Mouse (Mus musculus): Measurements from ENCODE around the gene Tmem9. TPM values are rescaled to one million over a fixed set of nuclear protein-coding genes. Genes with fewer than 3 reads are reported as not detected.

Gene Tmem9
- polyA plus RNA-seq, 1 experiment from 2014 or later: 58.8 TPM

DNA sequence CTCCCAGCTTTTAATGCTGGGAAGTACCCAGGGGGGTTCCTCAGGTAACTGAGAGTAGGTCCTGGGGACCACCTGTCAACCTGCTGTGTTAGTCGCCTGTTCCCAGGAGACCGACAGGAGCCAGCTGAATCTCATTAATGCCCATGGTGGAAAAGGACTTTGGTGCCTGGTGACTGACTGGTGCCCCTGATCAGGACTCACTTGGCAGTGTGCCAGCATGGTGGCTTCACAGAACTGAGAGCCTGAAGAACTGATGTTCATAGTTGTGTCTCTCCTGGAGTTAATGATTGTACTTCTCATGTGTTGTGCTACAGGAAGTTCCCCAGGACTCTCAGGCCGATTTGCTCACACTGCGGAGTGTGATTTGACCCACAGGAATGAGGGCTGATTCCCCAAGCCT is 14.5 kb upstream of the Tmem9 start:
- Histone ChIP-seq H3K9me3 (ENCODE audit: control insufficient read depth, low read length) (no peaks in the 10 kb centered on the region), H3K27me3 (ENCODE audit: control insufficient read depth, insufficient read depth, low read length) (no peaks in the 10 kb centered on the region), H3K36me3 (ENCODE audit: control insufficient read depth, insufficient read depth, low read length) (no peaks in the 10 kb centered on the region), H3K4me2 (no peak overlapping the region), H3K4me3 (ENCODE audit: low read depth, low read length) (no peak overlapping the region), H3K4me1 (ENCODE audit: control insufficient read depth, insufficient read depth, low read length) (no peaks in the 10 kb centered on the region), H3K27ac (ENCODE audit: low read depth, low read length) (no peak overlapping the region), H3K9ac (ENCODE audit: low read length) (no peak overlapping the region)
- WGBS: 81% methylated on average over 4 of the region's 4 CpGs
- ATAC-seq (ENCODE audit: low FRiP score) (no peak), DNase-seq (ENCODE audit: low spot score, missing footprints) (no peak)

DNA sequence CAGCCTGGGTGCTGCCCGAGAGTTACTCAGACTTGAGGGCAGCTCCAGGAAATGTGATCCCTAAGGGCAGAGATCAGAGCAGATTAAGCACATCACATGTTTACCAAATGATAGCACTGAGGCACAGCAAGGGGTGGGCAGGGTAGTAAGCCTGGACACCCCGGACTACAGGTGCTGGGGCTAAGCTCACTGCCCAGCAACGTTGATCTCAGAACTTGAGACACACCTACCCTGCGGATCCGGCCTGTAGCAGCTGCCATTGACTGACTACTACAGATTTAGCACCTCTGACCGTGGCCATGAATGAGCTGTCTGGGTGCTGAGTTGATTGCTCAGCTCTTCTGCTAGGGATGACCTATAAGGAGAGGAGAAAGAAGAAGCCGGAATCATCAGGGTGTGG is 10.4 kb upstream of the Tmem9 start:
- 71% methylated on average over 7 of the region's 7 CpGs for WGBS
- Histone ChIP-seq H3K27me3 (ENCODE audit: control insufficient read depth, insufficient read depth, low read length) (no peaks in the 10 kb centered on the region), H3K36me3 (ENCODE audit: control insufficient read depth, insufficient read depth, low read length) (no peaks in the 10 kb centered on the region), H3K9ac (ENCODE audit: low read length) (no peak overlapping the region), H3K27ac (ENCODE audit: low read depth, low read length) (no peak overlapping the region), H3K4me2 (no peak overlapping the region), H3K4me3 (ENCODE audit: low read depth, low read length) (no peak overlapping the region), H3K9me3 (ENCODE audit: control insufficient read depth, low read length) (no peaks in the 10 kb centered on the region; the same call in 1 of the 2 replicates), H3K4me1 (ENCODE audit: control insufficient read depth, insufficient read depth, low read length) (no peaks in the 10 kb centered on the region)
- no peak for DNase-seq (ENCODE audit: low spot score, missing footprints)
- no peak for ATAC-seq (ENCODE audit: low FRiP score)

- H3K27me3 ChIP-seq (ENCODE audit: control insufficient read depth, insufficient read depth, low read length): no peaks in the 10 kb centered on the region
- ATAC-seq (ENCODE audit: low FRiP score) (no peak), DNase-seq (ENCODE audit: low spot score, missing footprints) (no peak)
- H3K9ac ChIP-seq (ENCODE audit: low read length): no peak overlapping the region
- no peak overlapping the region for H3K27ac ChIP-seq (ENCODE audit: low read depth, low read length)
- no peaks in the 10 kb centered on the region; the same call in 1 of the 2 replicates for H3K9me3 ChIP-seq (ENCODE audit: control insufficient read depth, low read length)
- 64% methylated on average over 8 of the region's 8 CpGs for WGBS
- no peak overlapping the region for H3K4me3 ChIP-seq (ENCODE audit: low read depth, low read length)
- no peak overlapping the region for H3K4me2 ChIP-seq
- no peaks in the 10 kb centered on the region for H3K36me3 ChIP-seq (ENCODE audit: control insufficient read depth, insufficient read depth, low read length)
- H3K4me1 ChIP-seq (ENCODE audit: control insufficient read depth, insufficient read depth, low read length): no peaks in the 10 kb centered on the region
These were observed 8.1 kb upstream of the Tmem9 start for GRCm38 (mm10) chr1:135999720-136000287.

DNA sequence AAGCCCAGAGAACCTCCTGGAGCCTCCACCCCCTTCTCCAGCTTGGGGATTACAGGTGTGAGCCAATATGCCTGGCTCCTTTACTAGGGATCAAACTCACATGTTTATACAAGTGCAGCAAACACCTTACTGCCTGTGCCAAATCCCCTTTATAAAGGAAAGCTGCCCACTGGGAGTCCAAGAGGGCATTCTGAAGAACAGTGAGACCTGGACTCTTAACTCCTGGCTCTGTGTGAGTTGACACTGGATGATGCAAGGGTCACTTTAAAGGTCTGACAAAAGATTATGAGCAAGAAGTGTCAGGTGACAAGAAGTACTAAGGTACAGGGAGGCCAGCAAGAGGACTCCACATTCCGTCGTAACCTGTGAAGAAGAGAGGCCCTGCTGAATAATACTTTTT is 6.5 kb upstream of the Tmem9 start:
- WGBS: 87% methylated on average over 2 of the region's 2 CpGs
- ATAC-seq (ENCODE audit: low FRiP score) (no peak), DNase-seq (ENCODE audit: low spot score, missing footprints) (no peak)
- Histone ChIP-seq H3K4me1 (ENCODE audit: control insufficient read depth, insufficient read depth, low read length) (no peaks in the 10 kb centered on the region), H3K27ac (ENCODE audit: low read depth, low read length) (no peak overlapping the region), H3K9me3 (ENCODE audit: control insufficient read depth, low read length) (no peaks in the 10 kb centered on the region; the same call in 1 of the 2 replicates), H3K36me3 (ENCODE audit: control insufficient read depth, insufficient read depth, low read length) (no peaks in the 10 kb centered on the region), H3K4me3 (ENCODE audit: low read depth, low read length) (no peak overlapping the region), H3K4me2 (no peak overlapping the region), H3K27me3 (ENCODE audit: control insufficient read depth, insufficient read depth, low read length) (peaks cover 3% of the 10 kb centered on the region; the same call in 1 of the 2 replicates), H3K9ac (ENCODE audit: low read length) (no peak overlapping the region)

DNA sequence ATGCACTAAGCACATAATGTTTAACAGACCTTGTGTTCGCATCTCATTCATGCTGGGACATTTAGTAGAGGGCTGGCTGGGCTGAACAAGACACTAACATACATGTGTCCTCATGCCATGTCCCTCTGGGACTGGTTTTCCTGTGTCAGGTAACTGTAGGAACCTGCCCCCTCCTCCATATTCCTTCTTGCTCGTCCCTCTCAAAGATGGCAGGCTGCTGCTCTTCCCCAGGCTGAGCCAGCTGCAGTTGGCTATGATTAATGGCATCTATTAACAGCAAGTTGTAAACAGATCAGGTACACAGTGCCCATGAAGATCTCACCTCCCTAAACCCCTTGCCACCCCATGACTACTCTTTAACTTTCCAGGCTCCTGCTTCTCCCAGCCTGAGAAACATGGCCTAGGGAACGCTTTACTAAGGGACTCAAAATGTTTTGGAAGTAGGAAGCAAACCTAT is 1.6 kb upstream of the Tmem9 start, which contains the start of gene Igfn1:
TSS of gene Igfn1 (minus strand) at position 51 of the 457 bp plus-strand sequence.
- Histone ChIP-seq H3K4me3 (ENCODE audit: low read depth, low read length) (peak within 1 kb of the TSS; percentile 47), H3K27ac (ENCODE audit: low read depth, low read length) (no peak within 1 kb of the TSS), H3K36me3 (ENCODE audit: control insufficient read depth, insufficient read depth, low read length) (no peaks in the 10 kb centered on the region), H3K9me3 (ENCODE audit: control insufficient read depth, low read length) (no peaks in the 10 kb centered on the region; the same call in 1 of the 2 replicates), H3K27me3 (ENCODE audit: control insufficient read depth, insufficient read depth, low read length) (peaks cover 6% of the 10 kb centered on the region), H3K4me1 (ENCODE audit: control insufficient read depth, insufficient read depth, low read length) (peaks cover 5% of the 10 kb centered on the region; the same call in 1 of the 2 replicates), H3K4me2 (peak within 1 kb of the TSS; percentile 82), H3K9ac (ENCODE audit: low read length) (no peak within 1 kb of the TSS)
- 85% methylated on average over 3 of the region's 3 CpGs for whole genome bisulfite sequencing
- ATAC-seq (ENCODE audit: low FRiP score) (no peak), DNase-seq (ENCODE audit: low spot score, missing footprints) (no peak)

- no peaks in the 10 kb centered on the region for H3K9me3 ChIP-seq (ENCODE audit: control insufficient read depth, low read length)
- no peaks in the 10 kb centered on the region for H3K36me3 ChIP-seq (ENCODE audit: control insufficient read depth, insufficient read depth, low read length)
- DNase-seq (ENCODE audit: low spot score, missing footprints) (no peak), ATAC-seq (ENCODE audit: low FRiP score) (no peak; the same call in 1 of the 2 replicates)
- H3K4me2 ChIP-seq: peak overlapping the region; percentile 82
- peaks cover 6% of the 10 kb centered on the region for H3K27me3 ChIP-seq (ENCODE audit: control insufficient read depth, insufficient read depth, low read length)
- no peak overlapping the region for H3K9ac ChIP-seq (ENCODE audit: low read length)
- 26% methylated on average over 8 of the region's 8 CpGs for WGBS
- H3K4me3 ChIP-seq (ENCODE audit: low read depth, low read length): peak overlapping the region; percentile 47
- no peak overlapping the region for H3K27ac ChIP-seq (ENCODE audit: low read depth, low read length)
- peaks cover 5% of the 10 kb centered on the region; the same call in 1 of the 2 replicates for H3K4me1 ChIP-seq (ENCODE audit: control insufficient read depth, insufficient read depth, low read length)
These were observed 196 bp downstream of the Tmem9 start for GRCm38 (mm10) chr1:136008159-136008533.

GRCm38 (mm10) chr1:136010247-136010646 is 2.3 kb downstream of the Tmem9 start:
- H3K9ac ChIP-seq (ENCODE audit: low read length): no peak overlapping the region
- ATAC-seq (ENCODE audit: low FRiP score) (no peak), DNase-seq (ENCODE audit: low spot score, missing footprints) (no peak)
- H3K4me1 ChIP-seq (ENCODE audit: control insufficient read depth, insufficient read depth, low read length): peaks cover 5% of the 10 kb centered on the region; the same call in 1 of the 2 replicates
- H3K4me2 ChIP-seq: no peak overlapping the region
- no peak overlapping the region for H3K4me3 ChIP-seq (ENCODE audit: low read depth, low read length)
- no peaks in the 10 kb centered on the region for H3K36me3 ChIP-seq (ENCODE audit: control insufficient read depth, insufficient read depth, low read length)
- WGBS: 86% methylated on average over 4 of the region's 4 CpGs
- peaks cover 6% of the 10 kb centered on the region for H3K27me3 ChIP-seq (ENCODE audit: control insufficient read depth, insufficient read depth, low read length)
- H3K27ac ChIP-seq (ENCODE audit: low read depth, low read length): no peak overlapping the region
- no peaks in the 10 kb centered on the region for H3K9me3 ChIP-seq (ENCODE audit: control insufficient read depth, low read length)

DNA sequence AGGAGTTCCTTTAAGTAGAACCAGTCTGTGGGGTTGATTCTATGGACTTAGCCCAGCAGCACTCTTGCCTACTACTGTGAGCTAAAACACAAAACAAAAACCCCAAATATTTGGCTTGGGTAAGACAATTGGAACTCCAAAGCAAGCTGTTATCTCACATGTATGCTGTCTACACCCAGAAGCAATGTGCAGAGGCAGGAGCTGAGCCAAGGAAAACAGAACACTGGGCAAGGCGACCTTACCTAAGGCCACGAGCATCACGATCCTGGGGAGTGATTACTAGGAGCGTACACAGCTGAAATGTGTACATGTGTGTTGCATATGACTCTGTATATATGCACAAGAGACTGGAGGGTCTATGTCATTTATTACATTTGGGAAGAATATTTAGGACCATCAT is 5.6 kb downstream of the Tmem9 start:
- no peak overlapping the region for H3K9ac ChIP-seq (ENCODE audit: low read length)
- WGBS: 82% methylated on average over 4 of the region's 4 CpGs
- no peak for ATAC-seq (ENCODE audit: low FRiP score)
- no peaks in the 10 kb centered on the region for H3K27me3 ChIP-seq (ENCODE audit: control insufficient read depth, insufficient read depth, low read length)
- no peak overlapping the region for H3K4me3 ChIP-seq (ENCODE audit: low read depth, low read length)
- H3K9me3 ChIP-seq (ENCODE audit: control insufficient read depth, low read length): no peaks in the 10 kb centered on the region
- peaks cover 4% of the 10 kb centered on the region; the same call in 1 of the 2 replicates for H3K4me1 ChIP-seq (ENCODE audit: control insufficient read depth, insufficient read depth, low read length)
- no peaks in the 10 kb centered on the region for H3K36me3 ChIP-seq (ENCODE audit: control insufficient read depth, insufficient read depth, low read length)
- no peak overlapping the region for H3K4me2 ChIP-seq
- H3K27ac ChIP-seq (ENCODE audit: low read depth, low read length): no peak overlapping the region
- no peak for DNase-seq (ENCODE audit: low spot score, missing footprints)

- ATAC-seq (ENCODE audit: low FRiP score): no peak
- Histone ChIP-seq H3K36me3 (ENCODE audit: control insufficient read depth, insufficient read depth, low read length) (no peaks in the 10 kb centered on the region), H3K27ac (ENCODE audit: low read depth, low read length) (no peak overlapping the region), H3K9ac (ENCODE audit: low read length) (no peak overlapping the region), H3K4me2 (no peak overlapping the region), H3K27me3 (ENCODE audit: control insufficient read depth, insufficient read depth, low read length) (no peaks in the 10 kb centered on the region), H3K9me3 (ENCODE audit: control insufficient read depth, low read length) (no peaks in the 10 kb centered on the region), H3K4me3 (ENCODE audit: low read depth, low read length) (no peak overlapping the region), H3K4me1 (ENCODE audit: control insufficient read depth, insufficient read depth, low read length) (peaks cover 13% of the 10 kb centered on the region)
- DNase-seq (ENCODE audit: low spot score, missing footprints): no peak
- WGBS: 72% methylated on average over 2 of the region's 2 CpGs
These were observed 7.0 kb downstream of the Tmem9 start for GRCm38 (mm10) chr1:136014796-136015502.

Measured in midbrain, embryonic 11.5 days (tissue).